Mouse (Mus musculus) testis, adult 2 months (tissue): ENCODE measurements at regions not wholly inside any gene's neighbourhood (a gene's known extent, or its start where the extent isn't known, plus 50 kb on each side); places are given as distances from the start of the nearest gene placed in this dataset.

Experiments used
- CTCF ChIP-seq: fragments of 200-500 bp; IDR thresholded peaks from 2 replicates; pipeline ENCODE4 v1.5.1; 2012; ENCODE audit warnings: low read depth, mild to moderate bottlenecking, inconsistent platforms, low read length, moderate library complexity; ENCODE audit not compliant: control insufficient read depth, insufficient read depth, insufficient replicate concordance
- POLR2A ChIP-seq: fragments of 200-500 bp; IDR thresholded peaks from 2 replicates; pipeline ENCODE4 v1.6.1; 2012; ENCODE audit warnings: low read depth, mild to moderate bottlenecking, inconsistent platforms, low read length, moderate library complexity; ENCODE audit not compliant: control insufficient read depth

DNA sequence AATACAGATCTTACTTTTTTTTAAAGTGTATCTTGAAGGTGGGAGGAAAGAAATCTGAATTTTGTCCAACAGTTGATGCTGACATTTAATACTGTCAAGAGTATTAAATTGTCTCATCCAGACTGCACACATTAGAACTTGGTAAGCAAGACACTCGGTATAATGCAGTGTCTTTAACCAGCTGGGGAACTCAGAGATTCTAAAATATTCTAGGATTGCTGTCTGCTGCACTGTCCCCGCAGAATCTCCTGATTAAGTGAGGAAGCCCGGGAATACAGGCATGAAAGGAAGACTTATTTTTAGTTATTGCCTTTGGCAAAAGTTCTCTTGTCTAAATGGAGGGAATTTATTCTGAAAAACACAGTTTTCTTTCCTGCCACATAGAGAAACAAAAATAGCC, 212.9 kb upstream of the Atp2b1 start:
- TF ChIP-seq CTCF (no peak), POLR2A (no peak)
